9 mouse cellular contexts compared by ENCODE assay signal in the genomic region with DNA sequence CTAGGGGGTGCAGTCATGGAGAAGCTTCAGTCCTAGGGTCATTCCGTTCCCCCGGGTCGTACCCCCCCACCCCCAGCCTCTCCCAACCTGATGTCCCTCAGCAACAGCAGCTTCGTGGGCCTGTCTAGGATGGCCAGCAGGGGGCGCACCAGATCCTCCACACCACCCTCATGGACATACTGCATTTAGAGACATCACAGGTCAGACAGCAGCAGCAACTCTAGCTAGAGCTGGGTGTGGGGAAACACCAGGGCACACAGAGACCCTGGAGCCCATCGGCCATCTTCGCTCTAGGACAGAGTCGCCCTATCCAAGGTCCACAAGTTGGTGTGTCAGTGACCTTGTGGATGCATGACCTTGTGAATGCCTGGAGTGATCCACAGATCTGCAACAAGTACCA. TPM values are rescaled to one million over a fixed set of nuclear protein-coding genes. Genes with fewer than 3 reads are reported as not detected.
DNase-seq lines count a peak whose midpoint lies in the region; ATAC-seq and TF ChIP-seq lines count a peak whose summit lies in the region.
"Had no signal": no experiment of that assay in that cellular context is flagged by ENCODE, and none has a peak within 500 bp of the region (broad histone marks: within the 10 kb centered on the region; RNA-seq: fewer than 3 reads in every experiment).

No protein-coding gene starts in this region.

- H3K36me3 ChIP-seq in hindbrain, embryonic 11.5 days (ENCODE audit: control insufficient read depth, insufficient read depth, low read length) = peaks cover 11% of the 10 kb centered on the region
- peaks cover 35% of the 10 kb centered on the region for H3K36me3 ChIP-seq in hindbrain, embryonic 14.5 days (replicated peaks; ENCODE audit: control insufficient read depth, insufficient read depth)
- peaks cover 34% of the 10 kb centered on the region for H3K36me3 ChIP-seq in kidney, postnatal 0 days (ENCODE audit: insufficient read depth, low read length)

- H3K4me2 ChIP-seq in hindbrain, embryonic 11.5 days (replicated peaks; ENCODE audit: low read depth, low read length) = no peak overlapping the region
- H3K4me2 ChIP-seq in hindbrain, embryonic 14.5 days (replicated peaks) = no peak overlapping the region
- H3K4me2 ChIP-seq in kidney, postnatal 0 days (ENCODE audit: low read length) = 0 out of 2 replicates have a peak overlapping the region, but pooled peaks have one; percentile 45

- H3K9ac ChIP-seq in hindbrain, embryonic 11.5 days (ENCODE audit: low read depth, low read length) = no peak overlapping the region
- H3K9ac ChIP-seq in hindbrain, embryonic 14.5 days = no peak overlapping the region
- H3K9ac ChIP-seq in kidney, postnatal 0 days (ENCODE audit: low read depth, low read length) = no peak overlapping the region
- H3K9ac ChIP-seq: limb, embryonic 15.5 days had no signal

- peak; percentile 86 for TF ChIP-seq CTCF in kidney, postnatal 0 days (IDR thresholded peaks at IDR 0.05; ENCODE audit: low read depth)

- 45% methylated on average over 5 of the region's 8 CpGs for WGBS in hindbrain, embryonic 11.5 days
- 37% methylated on average over 8 of the region's 8 CpGs for WGBS in hindbrain, embryonic 14.5 days
- WGBS in kidney, postnatal 0 days = 36% methylated on average over 8 of the region's 8 CpGs

- ATAC-seq in hindbrain, embryonic 11.5 days (ENCODE audit: low FRiP score) = peak; percentile 17
- ATAC-seq in hindbrain, embryonic 14.5 days (ENCODE audit: low FRiP score) = no peak
- ATAC-seq in kidney, postnatal 0 days (replicated peaks; ENCODE audit: low FRiP score, low read depth) = peak; percentile 18
- ATAC-seq in megakaryocyte, adult 5-6 weeks (ENCODE audit: poor library complexity, severe bottlenecking) = peak; percentile 50

- H3K27me3 ChIP-seq in hindbrain, embryonic 11.5 days (ENCODE audit: control insufficient read depth, insufficient read depth, low read length) = no peaks in the 10 kb centered on the region
- no peaks in the 10 kb centered on the region for H3K27me3 ChIP-seq in hindbrain, embryonic 14.5 days (ENCODE audit: control insufficient read depth, insufficient read depth, low read length)
- H3K27me3 ChIP-seq in kidney, postnatal 0 days (ENCODE audit: insufficient read depth, low read length) = no peaks in the 10 kb centered on the region
- H3K27me3 ChIP-seq: limb, embryonic 15.5 days had no signal

- H3K9me3 ChIP-seq in hindbrain, embryonic 11.5 days (ENCODE audit: control insufficient read depth, low read length) = no peaks in the 10 kb centered on the region
- H3K9me3 ChIP-seq in hindbrain, embryonic 14.5 days (ENCODE audit: control insufficient read depth, low read length) = no peaks in the 10 kb centered on the region
- H3K9me3 ChIP-seq in kidney, postnatal 0 days (replicated peaks; ENCODE audit: low read length) = no peaks in the 10 kb centered on the region
- H3K9me3 ChIP-seq: limb, embryonic 15.5 days had no signal

- no peaks in the 10 kb centered on the region; the same call in 1 of the 2 replicates for H3K4me1 ChIP-seq in hindbrain, embryonic 11.5 days (replicated peaks; ENCODE audit: control insufficient read depth, insufficient read depth, low read length)
- no peaks in the 10 kb centered on the region for H3K4me1 ChIP-seq in hindbrain, embryonic 14.5 days (replicated peaks; ENCODE audit: control insufficient read depth, insufficient read depth, low read length)
- H3K4me1 ChIP-seq in kidney, postnatal 0 days (replicated peaks; ENCODE audit: insufficient read depth, low read length) = peaks cover 4% of the 10 kb centered on the region; the same call in 1 of the 2 replicates

- H3K4me3 ChIP-seq in hindbrain, embryonic 11.5 days (ENCODE audit: low read depth, low read length) = no peak overlapping the region
- no peak overlapping the region for H3K4me3 ChIP-seq in hindbrain, embryonic 14.5 days (replicated peaks; ENCODE audit: low read length)
- H3K4me3 ChIP-seq in kidney, postnatal 0 days (replicated peaks; ENCODE audit: low read depth, low read length) = no peak overlapping the region

- H3K27ac ChIP-seq in hindbrain, embryonic 11.5 days (ENCODE audit: low read depth, low read length) = no peak overlapping the region
- no peak overlapping the region for H3K27ac ChIP-seq in hindbrain, embryonic 14.5 days
- H3K27ac ChIP-seq in kidney, postnatal 0 days = no peak overlapping the region
- H3K27ac ChIP-seq: limb, embryonic 15.5 days had no signal

- DNase-seq in hindbrain, embryonic 11.5 days (ENCODE audit: low spot score) = peak; percentile 79
- DNase-seq in hindbrain, embryonic 14.5 days (ENCODE audit: low spot score) = no peak
- DNase-seq in CD8-positive naive resting alpha-beta T cell, adult 2 months (ENCODE audit: low read depth in 2 of 2, low spot score in 2 of 2) = peak; percentile 60 to 68
- peak; percentile 59 for DNase-seq in c-Kit-positive CD71-positive TER-119-positive erythroid progenitor cells, embryonic 14.5 days (ENCODE audit: low spot score)
- DNase-seq in gastrocnemius, adult 18-20 months (ENCODE audit: low spot score) = peak; percentile 58
- peak; percentile 71 for DNase-seq in kidney, postnatal 0 days (ENCODE audit: low spot score)
- DNase-seq in testis, postnatal 10 days (ENCODE audit: low spot score) = peak; percentile 89

RNA-seq across cellular contexts. Expression of gene Pdzd7, which starts 15.4 kb away (rescaled TPM):
- polyA plus RNA-seq in hindbrain, embryonic 11.5 days (2014; fragmentation: Nextera tagmentation; extraction: Ambion mirVana) = 0.62 TPM in 1 of 2 replicates, not detected in the other
- polyA plus RNA-seq in hindbrain, embryonic 14.5 days (2014; fragmentation: Nextera tagmentation; extraction: Ambion mirVana) = 2.5 and 2.9 TPM in 2 replicates
- 1 to 10 TPM; 4.7 to 5.4 TPM for total RNA-seq in gastrocnemius, adult 18-20 months (2021)
- 0.43 and 0.80 TPM in 2 replicates for polyA plus RNA-seq in kidney, postnatal 0 days (2015; fragmentation: Nextera tagmentation; extraction: Ambion mirVana)
- not detected in 2 replicates for total RNA-seq in megakaryocyte, adult 5-6 weeks (2015)
- not detected in 2 replicates for total RNA-seq in megakaryocyte, adult 5-6 weeks (2017)

RNA-seq across cellular contexts. Expression of gene Lzts2, which starts 15.9 kb away (rescaled TPM):
- 39.7 and 41.0 TPM in 2 replicates for polyA plus RNA-seq in hindbrain, embryonic 11.5 days (2014; fragmentation: Nextera tagmentation; extraction: Ambion mirVana)
- polyA plus RNA-seq in hindbrain, embryonic 14.5 days (2014; fragmentation: Nextera tagmentation; extraction: Ambion mirVana) = 18.8 and 20.1 TPM in 2 replicates
- 10 to 100 TPM; 17.5 to 25.8 TPM for total RNA-seq in gastrocnemius, adult 18-20 months (2021)
- polyA plus RNA-seq in kidney, postnatal 0 days (2015; fragmentation: Nextera tagmentation; extraction: Ambion mirVana) = 58.6 and 69.5 TPM in 2 replicates
- 0.32 and 0.36 TPM in 2 replicates for total RNA-seq in megakaryocyte, adult 5-6 weeks (2015)
- total RNA-seq in megakaryocyte, adult 5-6 weeks (2017) = 0.37 and 0.51 TPM in 2 replicates

RNA-seq across cellular contexts. Expression of gene Sfxn3, which starts 17.2 kb away (rescaled TPM):
- polyA plus RNA-seq in hindbrain, embryonic 11.5 days (2014; fragmentation: Nextera tagmentation; extraction: Ambion mirVana) = 22.7 and 23.8 TPM in 2 replicates
- 67.8 and 77.0 TPM in 2 replicates for polyA plus RNA-seq in hindbrain, embryonic 14.5 days (2014; fragmentation: Nextera tagmentation; extraction: Ambion mirVana)
- 10 to 100 TPM; 23.2 to 24.9 TPM for total RNA-seq in gastrocnemius, adult 18-20 months (2021)
- 28.4 and 29.0 TPM in 2 replicates for polyA plus RNA-seq in kidney, postnatal 0 days (2015; fragmentation: Nextera tagmentation; extraction: Ambion mirVana)
- total RNA-seq in megakaryocyte, adult 5-6 weeks (2015) = 36.9 and 40.7 TPM in 2 replicates
- total RNA-seq in megakaryocyte, adult 5-6 weeks (2017) = 9.4 and 10.0 TPM in 2 replicates

RNA-seq across cellular contexts. Expression of gene Mrpl43, which starts 23.9 kb away (rescaled TPM):
- 69.0 and 75.0 TPM in 2 replicates for polyA plus RNA-seq in hindbrain, embryonic 11.5 days (2014; fragmentation: Nextera tagmentation; extraction: Ambion mirVana)
- 75.8 and 85.4 TPM in 2 replicates for polyA plus RNA-seq in hindbrain, embryonic 14.5 days (2014; fragmentation: Nextera tagmentation; extraction: Ambion mirVana)
- 10 to 100 TPM; 34.2 to 35.3 TPM for total RNA-seq in gastrocnemius, adult 18-20 months (2021)
- polyA plus RNA-seq in kidney, postnatal 0 days (2015; fragmentation: Nextera tagmentation; extraction: Ambion mirVana) = 78.9 and 79.9 TPM in 2 replicates
- total RNA-seq in megakaryocyte, adult 5-6 weeks (2015) = 35.9 and 47.9 TPM in 2 replicates
- 25.3 and 29.3 TPM in 2 replicates for total RNA-seq in megakaryocyte, adult 5-6 weeks (2017)

RNA-seq across cellular contexts. Expression of gene Twnk, which starts 24.6 kb away (rescaled TPM):
- 15.0 and 16.6 TPM in 2 replicates for polyA plus RNA-seq in hindbrain, embryonic 11.5 days (2014; fragmentation: Nextera tagmentation; extraction: Ambion mirVana)
- 7.1 and 9.4 TPM in 2 replicates for polyA plus RNA-seq in hindbrain, embryonic 14.5 days (2014; fragmentation: Nextera tagmentation; extraction: Ambion mirVana)
- 10 to 100 TPM; 17.8 to 20.8 TPM for total RNA-seq in gastrocnemius, adult 18-20 months (2021)
- polyA plus RNA-seq in kidney, postnatal 0 days (2015; fragmentation: Nextera tagmentation; extraction: Ambion mirVana) = 15.7 and 19.4 TPM in 2 replicates
- total RNA-seq in megakaryocyte, adult 5-6 weeks (2015) = 6.2 and 6.3 TPM in 2 replicates
- 6.5 and 6.8 TPM in 2 replicates for total RNA-seq in megakaryocyte, adult 5-6 weeks (2017)
